ENCODE assay signal across 21 mouse cellular contexts in the genomic region with DNA sequence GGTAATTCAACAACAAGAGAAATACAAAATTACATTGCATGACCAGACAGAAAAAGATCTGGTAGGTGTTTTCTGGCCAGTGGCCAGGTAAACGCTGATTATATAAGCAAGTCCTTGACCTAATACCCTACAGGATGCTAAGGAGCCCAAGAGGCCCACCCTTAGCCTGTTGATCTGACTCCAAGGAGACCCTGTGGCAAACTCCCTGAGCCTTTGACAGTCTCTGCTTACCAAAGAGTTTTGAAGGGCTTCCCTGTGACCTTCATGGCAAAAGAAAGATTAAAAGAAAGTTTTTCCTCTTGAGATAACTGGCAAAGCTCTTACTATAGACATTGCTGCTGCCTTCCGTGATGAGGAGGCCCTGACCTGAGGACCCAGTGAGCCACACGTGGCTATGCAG.
A peak's percentile ranks its signal among the peaks of the same experiment; 100 is the strongest.
DNase-seq lines count a peak whose midpoint lies in the region.
"Had no signal": no experiment of that assay in that cellular context is flagged by ENCODE, and none has a peak within 500 bp of the region (broad histone marks: within the 10 kb centered on the region; RNA-seq: fewer than 3 reads in every experiment).

No protein-coding gene starts in this region.

- H3K79me2 ChIP-seq in macrophage (ENCODE audit: inconsistent target), result no peaks in the 10 kb centered on the region; the same call in 1 of the 2 replicates

- H3K9me3 ChIP-seq in heart, embryonic 10.5 days, result no peaks in the 10 kb centered on the region
- no peaks in the 10 kb centered on the region for H3K9me3 ChIP-seq in hindbrain, embryonic 10.5 days
- H3K9me3 ChIP-seq: G1E had no signal

- 62% methylated on average over 3 of the region's 3 CpGs for WGBS in heart, embryonic 10.5 days
- 48% methylated on average over 3 of the region's 3 CpGs for WGBS in macrophage (ENCODE audit: missing documents)
- WGBS in hindbrain, embryonic 10.5 days, result 82% methylated on average over 3 of the region's 3 CpGs

- H3K4me1 ChIP-seq in heart, embryonic 10.5 days, result no peaks in the 10 kb centered on the region
- H3K4me1 ChIP-seq in hindbrain, embryonic 10.5 days (replicated peaks), result no peaks in the 10 kb centered on the region

- peaks cover 4% of the 10 kb centered on the region for H3K27me3 ChIP-seq in heart, embryonic 10.5 days (ENCODE audit: insufficient read depth, poor library complexity, severe bottlenecking)
- no peaks in the 10 kb centered on the region for H3K27me3 ChIP-seq in hindbrain, embryonic 10.5 days (ENCODE audit: insufficient read depth, poor library complexity, severe bottlenecking)
- H3K27me3 ChIP-seq: CH12.LX, Patski had no signal

- no peaks in the 10 kb centered on the region for H3K36me3 ChIP-seq in heart, embryonic 10.5 days
- no peaks in the 10 kb centered on the region; the same call in 1 of the 2 replicates for H3K36me3 ChIP-seq in macrophage (ENCODE audit: inconsistent target)
- H3K36me3 ChIP-seq in hindbrain, embryonic 10.5 days, result no peaks in the 10 kb centered on the region
- H3K36me3 ChIP-seq: G1E had no signal

- DNase-seq in adrenal gland, adult (ENCODE audit: inconsistent age in 2 of 2, low spot score in 1 of 2), result peak; percentile 25 to 71
- DNase-seq in adrenal gland, postnatal 14 days, result no peak
- DNase-seq in heart, adult 11 months, result peak; percentile 67
- DNase-seq in heart, postnatal 4 days, result no peak
- DNase-seq in heart, embryonic 10.5 days (ENCODE audit: low spot score), result peak; percentile 17
- DNase-seq in heart, postnatal 10 days, result no peak
- no peak for DNase-seq in hindbrain, embryonic 10.5 days (ENCODE audit: low spot score)
- DNase-seq: adrenal gland, adult 2 months; adrenal gland, adult 8-10 months; adrenal gland, postnatal 10 days; adrenal gland, postnatal 25 days; adrenal gland, postnatal 36 days; B cell, adult 2 months; cerebellum, adult 11 months; cerebellum, adult 11-12 months; cerebellum, adult 18-20 months; cerebellum, adult 2 months had no signal

- intact Hi-C loops in heart, postnatal 10 days (cut with DNase I), result loop anchor here (5.0 kb wide), 3 partner anchors 118 to 313 kb away; a partner anchor contains a TSS

- H3K4me3 ChIP-seq in heart, embryonic 10.5 days, result no peak overlapping the region
- no peak overlapping the region for H3K4me3 ChIP-seq in macrophage (ENCODE audit: inconsistent target)
- H3K4me3 ChIP-seq in hindbrain, embryonic 10.5 days, result no peak overlapping the region

- no peak overlapping the region for H3K27ac ChIP-seq in heart, embryonic 10.5 days
- H3K27ac ChIP-seq in macrophage, result peak overlapping the region; percentile 94
- H3K27ac ChIP-seq in hindbrain, embryonic 10.5 days, result no peak overlapping the region

Comparison
In these comparisons a context has a peak if more than half of its experiments do, and no peak if none do; other contexts are left out.
1. DNase-seq: peak in adrenal gland, adult (2 of 2), heart, adult 11 months (single experiment) and heart, embryonic 10.5 days (single experiment); none in adrenal gland, postnatal 14 days (single experiment), heart, postnatal 4 days (single experiment), heart, postnatal 10 days (0 of 2) and hindbrain, embryonic 10.5 days (single experiment).